Mouse (Mus musculus): ENCODE measurements around the gene Myo1c. TPM values are rescaled to one million over a fixed set of nuclear protein-coding genes. Genes with fewer than 3 reads are reported as not detected.

Myo1c gene
- polyA plus RNA-seq, 1 experiment from 2014 or later: 5.2 TPM

- no peak overlapping the region for H3K4me2 ChIP-seq (ENCODE audit: low read depth, low read length)
- H3K4me3 ChIP-seq (ENCODE audit: low read depth, low read length): no peak overlapping the region
- H3K36me3 ChIP-seq (ENCODE audit: control insufficient read depth, insufficient read depth, low read length): peaks cover 21% of the 10 kb centered on the region; the same call in 1 of the 2 replicates
- H3K27me3 ChIP-seq (ENCODE audit: control insufficient read depth, insufficient read depth, low read length): no peaks in the 10 kb centered on the region
- peaks cover 10% of the 10 kb centered on the region for H3K4me1 ChIP-seq (ENCODE audit: control insufficient read depth, insufficient read depth, low read length)
- H3K9ac ChIP-seq (replicated peaks; ENCODE audit: low read depth, low read length): no peak overlapping the region
- WGBS: 81% methylated on average over 11 of the region's 11 CpGs
- H3K27ac ChIP-seq (ENCODE audit: low read depth, low read length): no peak overlapping the region
- no peaks in the 10 kb centered on the region for H3K9me3 ChIP-seq (ENCODE audit: control insufficient read depth, low read length)
- no peak for ATAC-seq (ENCODE audit: low read depth)
These were observed 15.0 kb upstream of the Myo1c start for GRCm38 (mm10) chr11:75635315-75635714.

- no peak overlapping the region for H3K4me2 ChIP-seq (ENCODE audit: low read depth, low read length)
- H3K27me3 ChIP-seq (ENCODE audit: control insufficient read depth, insufficient read depth, low read length): no peaks in the 10 kb centered on the region
- H3K9me3 ChIP-seq (ENCODE audit: control insufficient read depth, low read length): no peaks in the 10 kb centered on the region
- no peak for ATAC-seq (ENCODE audit: low read depth)
- H3K4me1 ChIP-seq (ENCODE audit: control insufficient read depth, insufficient read depth, low read length): no peaks in the 10 kb centered on the region
- no peak overlapping the region for H3K27ac ChIP-seq (ENCODE audit: low read depth, low read length)
- H3K9ac ChIP-seq (replicated peaks; ENCODE audit: low read depth, low read length): no peak overlapping the region
- H3K36me3 ChIP-seq (ENCODE audit: control insufficient read depth, insufficient read depth, low read length): 0 out of 2 replicates have a peak, but pooled peaks cover 5% of the 10 kb centered on the region
- H3K4me3 ChIP-seq (ENCODE audit: low read depth, low read length): no peak overlapping the region
- 79% methylated on average over 5 of the region's 5 CpGs for WGBS
These were observed 7.0 kb upstream of the Myo1c start for GRCm38 (mm10) chr11:75643323-75643722.

GRCm38 (mm10) chr11:75644684-75645083 lies 5.6 kb upstream of the Myo1c start:
- no peaks in the 10 kb centered on the region for H3K27me3 ChIP-seq (ENCODE audit: control insufficient read depth, insufficient read depth, low read length)
- H3K36me3 ChIP-seq (ENCODE audit: control insufficient read depth, insufficient read depth, low read length): 0 out of 2 replicates have a peak, but pooled peaks cover 5% of the 10 kb centered on the region
- H3K4me2 ChIP-seq (ENCODE audit: low read depth, low read length): no peak overlapping the region
- H3K4me3 ChIP-seq (ENCODE audit: low read depth, low read length): no peak overlapping the region
- H3K9ac ChIP-seq (replicated peaks; ENCODE audit: low read depth, low read length): no peak overlapping the region
- WGBS: 89% methylated on average over 9 of the region's 9 CpGs
- H3K9me3 ChIP-seq (ENCODE audit: control insufficient read depth, low read length): no peaks in the 10 kb centered on the region
- no peak overlapping the region for H3K27ac ChIP-seq (ENCODE audit: low read depth, low read length)
- ATAC-seq (ENCODE audit: low read depth): no peak
- H3K4me1 ChIP-seq (ENCODE audit: control insufficient read depth, insufficient read depth, low read length): no peaks in the 10 kb centered on the region

GRCm38 (mm10) chr11:75647681-75648211 lies 2.6 kb upstream of the Myo1c start:
- no peak overlapping the region for H3K9ac ChIP-seq (replicated peaks; ENCODE audit: low read depth, low read length)
- no peaks in the 10 kb centered on the region for H3K9me3 ChIP-seq (ENCODE audit: control insufficient read depth, low read length)
- peak; percentile 63; the same call in 1 of the 2 replicates for ATAC-seq (ENCODE audit: low read depth)
- no peak overlapping the region for H3K27ac ChIP-seq (ENCODE audit: low read depth, low read length)
- peaks cover 4% of the 10 kb centered on the region; the same call in 1 of the 2 replicates for H3K4me1 ChIP-seq (ENCODE audit: control insufficient read depth, insufficient read depth, low read length)
- no peak overlapping the region for H3K4me3 ChIP-seq (ENCODE audit: low read depth, low read length)
- H3K27me3 ChIP-seq (ENCODE audit: control insufficient read depth, insufficient read depth, low read length): no peaks in the 10 kb centered on the region
- H3K36me3 ChIP-seq (ENCODE audit: control insufficient read depth, insufficient read depth, low read length): no peaks in the 10 kb centered on the region
- WGBS: 70% methylated on average over 6 of the region's 6 CpGs
- H3K4me2 ChIP-seq (ENCODE audit: low read depth, low read length): no peak overlapping the region

GRCm38 (mm10) chr11:75649155-75649561 lies 1.1 kb upstream of the Myo1c start:
- H3K27ac ChIP-seq (ENCODE audit: low read depth, low read length): no peak overlapping the region
- WGBS: 73% methylated on average over 4 of the region's 4 CpGs
- peaks cover 6% of the 10 kb centered on the region; the same call in 1 of the 2 replicates for H3K27me3 ChIP-seq (ENCODE audit: control insufficient read depth, insufficient read depth, low read length)
- H3K9ac ChIP-seq (replicated peaks; ENCODE audit: low read depth, low read length): no peak overlapping the region
- H3K4me3 ChIP-seq (ENCODE audit: low read depth, low read length): no peak overlapping the region
- H3K4me1 ChIP-seq (ENCODE audit: control insufficient read depth, insufficient read depth, low read length): peaks cover 7% of the 10 kb centered on the region
- H3K36me3 ChIP-seq (ENCODE audit: control insufficient read depth, insufficient read depth, low read length): no peaks in the 10 kb centered on the region
- no peak for ATAC-seq (ENCODE audit: low read depth)
- H3K4me2 ChIP-seq (ENCODE audit: low read depth, low read length): no peak overlapping the region
- H3K9me3 ChIP-seq (ENCODE audit: control insufficient read depth, low read length): no peaks in the 10 kb centered on the region

- Histone ChIP-seq H3K27me3 (ENCODE audit: control insufficient read depth, insufficient read depth, low read length) (peaks cover 9% of the 10 kb centered on the region; the same call in 1 of the 2 replicates), H3K9me3 (ENCODE audit: control insufficient read depth, low read length) (no peaks in the 10 kb centered on the region), H3K36me3 (ENCODE audit: control insufficient read depth, insufficient read depth, low read length) (no peaks in the 10 kb centered on the region), H3K4me3 (ENCODE audit: low read depth, low read length) (peak overlapping the region; percentile 41), H3K27ac (ENCODE audit: low read depth, low read length) (no peak overlapping the region), H3K4me2 (ENCODE audit: low read depth, low read length) (peak overlapping the region; percentile 83), H3K9ac (replicated peaks; ENCODE audit: low read depth, low read length) (peak overlapping the region; percentile 61; the same call in 1 of the 2 replicates), H3K4me1 (ENCODE audit: control insufficient read depth, insufficient read depth, low read length) (peaks cover 11% of the 10 kb centered on the region)
- ATAC-seq (ENCODE audit: low read depth): no peak
- 46% methylated on average over 13 of the region's 13 CpGs for WGBS
These were observed 688 bp downstream of the Myo1c start for GRCm38 (mm10) chr11:75650958-75651425.

- H3K4me3 ChIP-seq (ENCODE audit: low read depth, low read length): peak overlapping the region; percentile 41
- ATAC-seq (ENCODE audit: low read depth): peak; percentile 57
- peaks cover 15% of the 10 kb centered on the region for H3K27me3 ChIP-seq (ENCODE audit: control insufficient read depth, insufficient read depth, low read length)
- H3K9ac ChIP-seq (replicated peaks; ENCODE audit: low read depth, low read length): peak overlapping the region; percentile 61
- no peaks in the 10 kb centered on the region for H3K9me3 ChIP-seq (ENCODE audit: control insufficient read depth, low read length)
- peak overlapping the region; percentile 40; the same call in 1 of the 2 replicates for H3K27ac ChIP-seq (ENCODE audit: low read depth, low read length)
- 1% methylated on average over 48 of the region's 54 CpGs for whole genome bisulfite sequencing
- H3K36me3 ChIP-seq (ENCODE audit: control insufficient read depth, insufficient read depth, low read length): no peaks in the 10 kb centered on the region
- peaks cover 16% of the 10 kb centered on the region for H3K4me1 ChIP-seq (ENCODE audit: control insufficient read depth, insufficient read depth, low read length)
- H3K4me2 ChIP-seq (ENCODE audit: low read depth, low read length): peak overlapping the region; percentile 83
These were observed 1.3 kb downstream of the Myo1c start for GRCm38 (mm10) chr11:75651426-75652221.

- no peak for ATAC-seq (ENCODE audit: low read depth)
- Histone ChIP-seq H3K4me3 (ENCODE audit: low read depth, low read length) (peak overlapping the region; percentile 41), H3K36me3 (ENCODE audit: control insufficient read depth, insufficient read depth, low read length) (no peaks in the 10 kb centered on the region), H3K4me1 (ENCODE audit: control insufficient read depth, insufficient read depth, low read length) (peaks cover 16% of the 10 kb centered on the region), H3K27ac (ENCODE audit: low read depth, low read length) (no peak overlapping the region), H3K27me3 (ENCODE audit: control insufficient read depth, insufficient read depth, low read length) (peaks cover 17% of the 10 kb centered on the region), H3K9ac (replicated peaks; ENCODE audit: low read depth, low read length) (peak overlapping the region; percentile 61), H3K9me3 (ENCODE audit: control insufficient read depth, low read length) (no peaks in the 10 kb centered on the region), H3K4me2 (ENCODE audit: low read depth, low read length) (peak overlapping the region; percentile 83)
- WGBS: 19% methylated on average over 20 of the region's 20 CpGs
These were observed 2.1 kb downstream of the Myo1c start for GRCm38 (mm10) chr11:75652222-75652941.

All from neural tube, embryonic 14.5 days (tissue).